8 mouse cellular contexts compared by ENCODE assay signal in the genomic region with DNA sequence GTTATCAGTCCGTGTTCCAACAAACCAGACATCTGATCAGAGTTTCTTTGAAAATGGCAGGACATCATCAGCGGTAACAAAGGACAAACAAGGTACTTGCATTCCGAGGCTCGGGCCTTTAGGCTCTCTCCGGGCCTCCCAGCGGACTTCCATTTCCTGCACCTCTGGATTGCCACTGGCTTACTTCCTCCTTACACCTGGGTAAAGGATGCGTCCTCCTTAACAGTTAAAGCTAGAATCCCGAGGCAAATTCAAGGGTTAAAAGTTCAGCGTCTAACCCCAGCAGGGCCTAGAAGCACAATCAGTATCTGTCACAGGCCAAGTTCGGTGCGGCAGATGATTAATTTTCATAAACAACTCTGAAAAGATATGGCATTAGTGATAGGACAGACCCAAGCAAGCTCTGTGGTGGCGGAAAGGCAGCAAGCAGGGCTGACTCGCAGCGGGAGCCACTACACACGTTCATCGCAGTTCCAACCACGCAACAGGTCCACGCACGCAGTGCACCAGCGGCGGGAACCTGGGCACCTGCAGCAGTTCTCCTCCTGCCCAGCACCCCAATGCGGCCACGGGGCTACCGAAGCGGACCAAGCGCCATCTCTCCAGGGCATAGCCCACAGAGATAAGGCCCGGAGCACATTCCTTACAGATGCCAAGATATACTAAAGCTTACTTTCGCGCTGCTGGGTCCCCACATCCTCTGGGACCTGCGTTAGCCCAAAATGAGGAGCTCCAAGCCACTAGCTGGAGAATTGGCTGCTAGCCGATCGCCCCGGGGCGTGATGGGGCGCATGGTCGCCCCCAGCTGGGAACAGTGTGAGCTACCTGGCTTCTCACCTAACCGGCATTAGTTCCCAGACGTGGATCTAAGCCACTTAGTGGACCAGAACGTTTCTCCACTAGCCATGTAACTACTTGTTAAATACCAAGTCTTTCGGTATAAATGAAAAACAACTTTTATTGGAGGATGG. TPM values are rescaled to one million over a fixed set of nuclear protein-coding genes. Genes with fewer than 3 reads are reported as not detected.
A peak's percentile ranks its signal among the peaks of the same experiment; 100 is the strongest.
DNase-seq lines count a peak whose midpoint lies in the region; ATAC-seq and TF ChIP-seq lines count a peak whose summit lies in the region.

No protein-coding gene starts in this region.

- H3K4me2 ChIP-seq in embryonic facial prominence, embryonic 11.5 days (ENCODE audit: low read depth, low read length), result peak overlapping the region; percentile 95
- H3K4me2 ChIP-seq in heart, postnatal 0 days (ENCODE audit: low read depth, low read length), result peak overlapping the region; percentile 85

- 0 out of 2 replicates have a peak, but pooled peaks have one; percentile 16 for ATAC-seq in embryonic facial prominence, embryonic 11.5 days (replicated peaks; ENCODE audit: insufficient number of reproducible peaks, low FRiP score, low TSS enrichment, low read depth)
- peak; percentile 43; the same call in 1 of the 2 replicates for ATAC-seq in heart, postnatal 0 days (ENCODE audit: insufficient read depth, low read depth)

- H3K36me3 ChIP-seq in embryonic facial prominence, embryonic 11.5 days (replicated peaks; ENCODE audit: control insufficient read depth, insufficient read depth, low read depth, low read length), result no peaks in the 10 kb centered on the region
- H3K36me3 ChIP-seq in heart, postnatal 0 days (replicated peaks; ENCODE audit: control insufficient read depth, insufficient read depth, low read length), result no peaks in the 10 kb centered on the region

- H3K27me3 ChIP-seq in embryonic facial prominence, embryonic 11.5 days (ENCODE audit: control insufficient read depth, insufficient read depth, low read length), result no peaks in the 10 kb centered on the region
- no peaks in the 10 kb centered on the region for H3K27me3 ChIP-seq in heart, postnatal 0 days (ENCODE audit: control insufficient read depth, insufficient read depth, low read length)

- peak; percentile 23 for TF ChIP-seq CTCF in heart, postnatal 0 days (IDR thresholded peaks at IDR 0.05; ENCODE audit: low read depth)

- TF ChIP-seq EP300 in heart, postnatal 0 days (IDR thresholded peaks at IDR 0.05; ENCODE audit: low read depth), result no peak

- under 1% methylated on average over 40 of the region's 40 CpGs for WGBS in embryonic facial prominence, embryonic 11.5 days
- 1% methylated on average over 40 of the region's 40 CpGs for WGBS in heart, postnatal 0 days

- no peak overlapping the region for H3K27ac ChIP-seq in embryonic facial prominence, embryonic 11.5 days (replicated peaks; ENCODE audit: low read depth, low read length)
- peak overlapping the region; percentile 88 for H3K27ac ChIP-seq in heart, postnatal 0 days (ENCODE audit: low read depth)

- no peaks in the 10 kb centered on the region for H3K9me3 ChIP-seq in embryonic facial prominence, embryonic 11.5 days (replicated peaks; ENCODE audit: control insufficient read depth, low read length)
- H3K9me3 ChIP-seq in heart, postnatal 0 days (replicated peaks; ENCODE audit: control insufficient read depth, low read length), result no peaks in the 10 kb centered on the region

- peak overlapping the region; percentile 61 for H3K4me3 ChIP-seq in embryonic facial prominence, embryonic 11.5 days (ENCODE audit: low read depth, low read length)
- H3K4me3 ChIP-seq in heart, postnatal 0 days (ENCODE audit: low read depth, low read length), result peak overlapping the region; percentile 90

- peak; percentile 40 to 44 for DNase-seq in CD8-positive naive resting alpha-beta T cell, adult 2 months (ENCODE audit: low read depth in 2 of 2, low spot score in 2 of 2)
- DNase-seq in adrenal gland, adult 2 months, result peak; percentile 51
- peak; percentile 50 for DNase-seq in embryonic facial prominence, embryonic 11.5 days (ENCODE audit: low spot score)
- DNase-seq in heart, postnatal 0 days (ENCODE audit: low spot score), result peak; percentile 35
- DNase-seq in kidney, postnatal 25 days, result peak; percentile 73 to 86
- DNase-seq in lung, postnatal 36 days, result peak; percentile 71
- peak; percentile 13 to 37 for DNase-seq in right cerebral cortex, adult 2 months (ENCODE audit: low spot score in 2 of 2)
- peak; percentile 52 for DNase-seq in yolk sac, embryonic 10.5 days (ENCODE audit: low spot score)

- H3K4me1 ChIP-seq in embryonic facial prominence, embryonic 11.5 days (ENCODE audit: control insufficient read depth, insufficient read depth, low read length), result no peaks in the 10 kb centered on the region
- peaks cover 9% of the 10 kb centered on the region; the same call in 1 of the 2 replicates for H3K4me1 ChIP-seq in heart, postnatal 0 days (ENCODE audit: control insufficient read depth, insufficient read depth)

- H3K9ac ChIP-seq in embryonic facial prominence, embryonic 11.5 days (replicated peaks; ENCODE audit: low read length), result peak overlapping the region; percentile 70
- H3K9ac ChIP-seq in heart, postnatal 0 days (replicated peaks; ENCODE audit: low read depth, low read length), result peak overlapping the region; percentile 81

RNA-seq across cellular contexts. Expression of gene Lrrc1, which starts 1.0 kb away (rescaled TPM):
- 10 to 100 TPM; 10.0 to 15.1 TPM for total RNA-seq in adrenal gland, adult 2 months (2021)
- 10.7 and 22.8 TPM in 2 replicates for polyA plus RNA-seq in adrenal gland, adult 2 months (2012; rRNA removed)
- polyA plus RNA-seq in embryonic facial prominence, embryonic 11.5 days (2014; fragmentation: Nextera tagmentation; extraction: Ambion mirVana), result 9.5 and 11.7 TPM in 2 replicates
- 43.8 and 70.3 TPM in 2 replicates for total RNA-seq in heart, postnatal 0 days (2014; rRNA removed; ENCODE audit: low replicate concordance)
- polyA plus RNA-seq in heart, postnatal 0 days (2015; fragmentation: Nextera tagmentation; extraction: Ambion mirVana), result 14.7 and 17.7 TPM in 2 replicates

Comparison
In these comparisons a context has a peak if more than half of its experiments do, and no peak if none do; other contexts are left out.
1. DNase-seq: peak in every context shown above with its lines; median percentile 80 in kidney, postnatal 25 days; 71 in lung, postnatal 36 days; 52 in yolk sac, embryonic 10.5 days; 51 in adrenal gland, adult 2 months; 50 in embryonic facial prominence, embryonic 11.5 days; 42 in CD8-positive naive resting alpha-beta T cell, adult 2 months; 35 in heart, postnatal 0 days; 25 in right cerebral cortex, adult 2 months.